Mouse (Mus musculus) heart, postnatal 0 days (tissue): ENCODE results near the gene Arf6. TPM values are rescaled to one million over a fixed set of nuclear protein-coding genes. Genes with fewer than 3 reads are reported as not detected.
"Not testable (repeated sequence)": the region's sequence is repeated elsewhere in the genome, so short reads cannot be mapped to it uniquely, and the experiment has no call there.

Experiments used
- ATAC-seq: fragments of 200-750 bp; cut with Nextera tagmentation; 2 replicates; pipeline ENCODE4 v1.8.0; 2017; ENCODE audit warnings: low read depth, moderate number of reproducible peaks, moderate library complexity; ENCODE audit not compliant: insufficient read depth
- DNase-seq: peaks from one replicate; pipeline ENCODE4 v3.0.0-alpha.2; 2016; ENCODE audit warnings: low spot score
- H3K27ac ChIP-seq: fragments of 300-500 bp; sonication (generic); 2 replicates; pipeline ENCODE4 v1.5.1; 2014; ENCODE audit warnings: low read depth, mild to moderate bottlenecking
- H3K27me3 ChIP-seq: fragments of 300-500 bp; sonication (generic); 2 replicates; pipeline ENCODE4 v1.6.1; 2014; ENCODE audit warnings: low read length, mixed read lengths; ENCODE audit not compliant: control insufficient read depth, insufficient read depth
- H3K36me3 ChIP-seq: fragments of 300-500 bp; sonication (generic); replicated peaks from 2 replicates; pipeline ENCODE4 v1.6.1; 2014; ENCODE audit warnings: low read length, mixed read lengths; ENCODE audit not compliant: control insufficient read depth, insufficient read depth
- H3K4me1 ChIP-seq: fragments of 300-500 bp; sonication (generic); 2 replicates; pipeline ENCODE4 v1.6.1; 2014; ENCODE audit warnings: antibody characterized with exemption; ENCODE audit not compliant: control insufficient read depth, insufficient read depth
- H3K4me2 ChIP-seq: fragments of 300-500 bp; sonication (generic); 2 replicates; pipeline ENCODE4 v1.6.1; 2014; ENCODE audit warnings: low read depth, mild to moderate bottlenecking, low read length, moderate library complexity
- H3K4me3 ChIP-seq: fragments of 300-500 bp; sonication (generic); 2 replicates; pipeline ENCODE4 v1.5.1; 2014; ENCODE audit warnings: low read depth, low read length
- H3K9ac ChIP-seq: fragments of 300-500 bp; sonication (generic); replicated peaks from 2 replicates; pipeline ENCODE4 v1.6.1; 2014; ENCODE audit warnings: low read depth, low read length, mixed read lengths
- H3K9me3 ChIP-seq: fragments of 300-500 bp; sonication (generic); replicated peaks from 2 replicates; pipeline ENCODE4 v1.6.1; 2016; ENCODE audit warnings: low read length; ENCODE audit not compliant: control insufficient read depth
- CTCF ChIP-seq: IDR thresholded peaks from 2 replicates; pipeline ENCODE4 v1.5.1; 2016; ENCODE audit warnings: antibody characterized with exemption, control low read depth, low read depth
- EP300 ChIP-seq: IDR thresholded peaks from 2 replicates; pipeline ENCODE4 v1.6.1; 2016; ENCODE audit warnings: antibody characterized with exemption, low read depth
- WGBS: fragments of 180-500 bp; shearing (Covaris S2); extraction: QIAGEN DNeasy Blood & Tissue Kit; methylation state at CpG from one replicate; pipeline ENCODE4 v1.1.7; 2014; 5-methylcytosine and 5-hydroxymethylcytosine counted together
- polyA plus RNA-seq: library from polyadenylated mRNA; unstranded; fragments of >200 nt; fragmentation: Nextera tagmentation; extraction: Ambion mirVana; gene quantifications from 2 replicates; pipeline ENCODE4 v1.2.1, GENCODE M21; 2015
- total RNA-seq: library from RNA; depleted of rRNA; stranded (reverse); fragments of >200 nt; gene quantifications from 2 replicates; pipeline ENCODE4 v1.2.3, GENCODE M21; 2014; ENCODE audit warnings: low replicate concordance

Gene Arf6
- total and polyA plus RNA-seq, 2 experiments from 2014 or later, result 35.6 to 115 TPM

DNA sequence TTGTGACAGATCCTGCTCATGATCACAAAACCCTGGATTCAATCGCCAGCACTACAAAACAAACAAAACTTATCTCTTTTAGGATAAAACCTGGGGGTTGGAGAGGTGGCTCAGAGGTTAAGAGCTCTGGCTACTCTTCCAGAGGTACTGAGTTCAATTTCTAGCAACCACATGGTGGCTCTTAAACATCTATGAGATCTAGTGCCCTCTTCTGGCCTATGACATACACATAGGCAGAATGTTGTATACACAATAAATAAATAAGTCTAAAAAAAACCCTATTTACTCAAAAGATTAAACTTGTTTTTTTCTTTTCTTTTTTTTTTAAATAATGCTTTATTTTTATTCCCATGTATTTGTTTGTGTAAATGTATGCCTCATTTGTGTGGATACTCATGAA, 20.3 kb upstream of the Arf6 start:
- ATAC-seq, result no peak
- DNase-seq, result no peak
- H3K4me2 ChIP-seq, result no peak overlapping the region
- peaks cover 70% of the 10 kb centered on the region for H3K36me3 ChIP-seq
- TF ChIP-seq EP300, result no peak
- TF ChIP-seq CTCF, result no peak
- no peaks in the 10 kb centered on the region for H3K27me3 ChIP-seq
- H3K4me3 ChIP-seq, result no peak overlapping the region
- WGBS, result 67% methylated on average over 1 of the region's 1 CpGs
- no peak overlapping the region for H3K27ac ChIP-seq
- no peaks in the 10 kb centered on the region for H3K9me3 ChIP-seq
- no peak overlapping the region for H3K9ac ChIP-seq
- no peaks in the 10 kb centered on the region for H3K4me1 ChIP-seq

DNA sequence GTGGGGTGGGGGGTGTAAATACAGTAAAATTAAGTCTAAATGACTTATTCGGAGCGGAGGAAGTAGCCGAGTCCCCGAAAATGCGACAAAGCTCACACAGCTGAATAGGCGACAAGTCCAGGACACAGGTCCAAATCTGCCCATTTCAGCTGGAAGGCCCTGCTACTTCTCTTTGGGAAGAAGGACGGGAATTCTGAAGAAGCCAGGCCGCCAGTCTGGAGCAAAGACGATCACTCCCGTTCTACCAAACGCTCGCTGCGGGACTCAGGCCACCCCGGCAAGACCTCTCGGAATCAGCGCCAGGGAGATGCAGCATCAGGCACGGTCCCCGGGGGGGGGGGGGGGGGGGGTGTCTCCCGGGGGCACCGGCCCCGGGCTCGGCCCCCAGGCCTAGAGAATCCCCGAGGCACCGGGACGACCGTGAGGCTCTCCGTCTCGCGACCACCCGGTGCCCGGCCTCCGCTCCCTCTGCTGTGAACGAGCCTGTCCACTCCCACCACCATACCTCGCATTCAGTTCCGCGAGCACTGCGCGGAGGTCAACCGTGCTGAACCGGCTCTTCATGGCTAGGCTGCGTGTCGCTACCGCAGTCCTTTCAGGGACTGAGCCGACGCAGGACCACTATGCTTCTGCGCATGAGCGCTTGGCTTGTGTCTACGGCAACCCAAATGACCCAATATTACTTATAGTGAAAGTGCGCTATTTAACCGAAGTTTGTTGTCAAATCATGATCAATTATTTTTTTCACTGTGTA, 15.2 kb upstream of the Arf6 start, which contains the start of gene Nemf:
Gene Nemf, minus strand, starts transcription at position 620 of the 754 bp plus-strand sequence.
- Histone ChIP-seq H3K27me3 (no peaks in the 10 kb centered on the region), H3K9me3 (no peaks in the 10 kb centered on the region), H3K36me3 (peaks cover 31% of the 10 kb centered on the region), H3K4me2 (peak within 1 kb of the TSS; percentile 94), H3K4me3 (peak within 1 kb of the TSS; percentile 97), H3K4me1 (no peaks in the 10 kb centered on the region), H3K27ac (peak within 1 kb of the TSS; percentile 76), H3K9ac (peak within 1 kb of the TSS; percentile 99)
- no peak for TF ChIP-seq EP300
- no peak for TF ChIP-seq CTCF
- ATAC-seq (peak; percentile 47), DNase-seq (peak; percentile 85)
- 1% methylated on average over 38 of the region's 50 CpGs for WGBS

DNA sequence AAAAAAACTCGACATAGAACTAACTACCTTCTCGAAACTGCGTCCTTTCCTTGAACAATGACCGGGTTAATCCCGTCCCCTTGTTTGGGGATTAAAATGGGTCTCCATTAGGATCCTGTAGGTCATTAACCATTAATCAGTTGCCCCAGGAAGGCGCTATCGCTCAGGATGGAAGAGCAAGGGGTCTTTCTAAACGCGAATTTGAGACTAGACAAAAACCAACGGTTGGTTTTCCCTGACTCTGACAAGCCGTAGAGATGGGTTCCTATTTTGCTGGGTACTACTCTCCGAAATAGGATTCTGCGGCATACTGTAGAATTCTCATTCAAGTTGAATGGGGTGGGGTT, 14.7 kb upstream of the Arf6 start:
- H3K9me3 ChIP-seq, result no peaks in the 10 kb centered on the region
- peaks cover 26% of the 10 kb centered on the region for H3K36me3 ChIP-seq
- peak overlapping the region; percentile 99 for H3K9ac ChIP-seq
- peaks cover 2% of the 10 kb centered on the region for H3K4me1 ChIP-seq
- no peak for ATAC-seq
- no peak for DNase-seq
- TF ChIP-seq CTCF (no peak), EP300 (no peak)
- no peaks in the 10 kb centered on the region for H3K27me3 ChIP-seq
- H3K27ac ChIP-seq, result peak overlapping the region; percentile 76
- WGBS, result 5% methylated on average over 13 of the region's 13 CpGs
- peak overlapping the region; percentile 94 for H3K4me2 ChIP-seq
- H3K4me3 ChIP-seq, result peak overlapping the region; percentile 97

DNA sequence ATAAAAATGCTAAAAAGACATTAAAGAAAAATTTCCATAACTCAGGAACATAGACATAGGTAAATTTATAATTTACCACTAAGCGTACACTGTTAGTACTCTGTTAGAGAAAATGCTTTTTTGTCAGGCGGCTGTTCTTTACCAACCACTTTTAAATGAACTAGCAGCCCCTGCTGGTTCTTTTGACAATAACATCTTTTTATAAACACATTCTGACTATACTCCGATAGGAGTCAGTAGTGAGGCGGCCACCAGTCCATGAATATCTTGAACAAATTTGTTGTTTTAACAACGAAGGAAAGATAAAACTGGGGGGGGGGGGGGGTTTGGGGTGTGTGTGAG, 11.3 kb upstream of the Arf6 start:
- TF ChIP-seq CTCF (peak; percentile 91), EP300 (no peak)
- DNase-seq (peak; percentile 83), ATAC-seq (peak; percentile 8; the same call in 1 of the 2 replicates)
- Histone ChIP-seq H3K4me2 (no peak overlapping the region), H3K36me3 (no peaks in the 10 kb centered on the region), H3K4me1 (peaks cover 13% of the 10 kb centered on the region), H3K9ac (no peak overlapping the region), H3K9me3 (no peaks in the 10 kb centered on the region), H3K27me3 (no peaks in the 10 kb centered on the region), H3K4me3 (no peak overlapping the region), H3K27ac (no peak overlapping the region)
- WGBS, result 14% methylated on average over 5 of the region's 5 CpGs

DNA sequence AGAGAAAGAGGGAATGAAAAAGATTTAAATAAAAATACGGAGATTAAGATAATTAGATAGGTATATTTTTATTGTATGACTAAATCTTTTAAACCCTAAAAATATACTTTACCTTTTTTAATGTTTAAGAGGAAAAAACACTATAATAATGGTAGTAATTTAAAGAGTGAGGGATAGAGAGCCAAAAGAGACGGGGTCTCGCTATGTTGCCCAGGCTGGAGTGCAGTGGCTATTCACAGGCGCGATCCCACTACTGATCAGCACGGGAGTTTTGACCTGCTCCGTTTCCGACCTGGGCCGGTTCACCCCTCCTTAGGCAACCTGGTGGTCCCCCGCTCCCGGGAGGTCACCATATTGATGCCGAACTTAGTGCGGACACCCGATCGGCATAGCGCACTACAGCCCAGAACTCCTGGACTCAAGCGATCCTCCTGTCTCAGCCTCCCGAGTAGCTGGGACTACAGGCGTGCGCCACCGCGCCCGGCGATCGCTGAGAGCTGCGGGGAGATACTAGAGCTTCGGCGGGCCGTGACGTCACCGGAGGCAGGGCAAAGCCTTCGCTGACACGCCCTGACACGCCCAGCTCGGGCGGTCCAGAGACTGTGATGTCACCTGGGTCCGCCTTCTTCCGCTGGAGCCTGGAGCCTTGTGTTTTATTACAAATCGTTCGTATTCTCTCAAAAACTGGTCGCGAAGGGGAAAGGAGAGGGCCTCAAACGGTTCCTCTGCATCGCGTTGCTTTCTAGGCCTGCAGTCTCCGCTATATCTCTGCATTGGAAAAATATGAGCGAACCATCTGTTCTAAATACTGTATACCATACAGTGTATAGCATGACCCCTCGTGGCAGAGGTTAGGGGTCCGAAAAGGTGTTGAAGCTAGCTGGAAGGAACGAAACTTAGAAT, 10.7 kb upstream of the Arf6 start:
- Histone ChIP-seq H3K4me2 (peak overlapping the region; percentile 84), H3K4me3 (peak overlapping the region; percentile 60), H3K4me1 (peaks cover 13% of the 10 kb centered on the region), H3K27ac (peak overlapping the region; percentile 91), H3K9ac (peak overlapping the region; percentile 60)
- WGBS, result under 1% methylated on average over 36 of the region's 50 CpGs
- not testable (repeated sequence) for H3K36me3 ChIP-seq, H3K9me3 ChIP-seq, H3K27me3 ChIP-seq
- ATAC-seq (peak; percentile 93), DNase-seq (peak; percentile 96)
- peak; percentile 60; the same call in 1 of the 2 replicates for TF ChIP-seq EP300
